Mouse (Mus musculus) liver, embryonic 14.5 days (tissue): ENCODE data around the gene Sema4d.

ENCODE experiments used
- CTCF ChIP-seq: IDR thresholded peaks from 2 replicates; pipeline ENCODE4 v1.5.1; 2016; ENCODE audit warnings: antibody characterized with exemption, low read depth, control low read depth
- EP300 ChIP-seq: IDR thresholded peaks from 2 replicates; pipeline ENCODE4 v1.6.1; 2016; ENCODE audit warnings: antibody characterized with exemption, low read depth

GRCm38 (mm10) chr13:51647770-51648169, 145.8 kb downstream of the Sema4d start:
- TF ChIP-seq CTCF (no peak), EP300 (no peak)
